Mouse (Mus musculus) retina, postnatal 7 days (tissue): Measurements from ENCODE around the gene Cd300lb.
"Not testable (repeated sequence)": the region's sequence is repeated elsewhere in the genome, so short reads cannot be mapped to it uniquely, and the experiment has no call there.

Experiments used
- DNase-seq: peaks from one replicate; pipeline ENCODE4 v3.0.0-alpha.2; 2012; ENCODE audit warnings: low read depth, low spot score

The Cd300lb gene

DNA sequence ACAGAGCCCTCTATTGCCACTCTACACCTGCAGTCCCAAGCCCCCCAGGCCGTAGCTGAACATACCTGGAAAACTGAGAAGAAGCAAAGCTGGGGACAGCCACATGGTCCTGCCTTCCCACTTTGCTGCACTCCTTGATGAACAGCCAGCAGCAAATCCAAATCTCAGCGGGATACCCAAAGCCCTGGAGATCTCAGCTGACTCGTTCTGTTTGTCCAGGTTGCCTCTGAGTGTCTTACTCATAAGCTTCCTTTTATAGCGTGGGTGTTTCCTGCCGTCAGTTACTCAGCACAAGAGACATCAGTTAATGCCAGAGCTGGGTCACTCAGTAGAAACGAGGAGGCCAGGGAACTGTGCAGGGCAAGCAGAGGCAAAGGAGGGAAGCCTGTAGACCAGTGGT lies at the start of gene Cd300lb:
TSS of gene Cd300lb (minus strand) at position 243 of the 400 bp plus-strand sequence.
- DNase-seq = no peak

DNA sequence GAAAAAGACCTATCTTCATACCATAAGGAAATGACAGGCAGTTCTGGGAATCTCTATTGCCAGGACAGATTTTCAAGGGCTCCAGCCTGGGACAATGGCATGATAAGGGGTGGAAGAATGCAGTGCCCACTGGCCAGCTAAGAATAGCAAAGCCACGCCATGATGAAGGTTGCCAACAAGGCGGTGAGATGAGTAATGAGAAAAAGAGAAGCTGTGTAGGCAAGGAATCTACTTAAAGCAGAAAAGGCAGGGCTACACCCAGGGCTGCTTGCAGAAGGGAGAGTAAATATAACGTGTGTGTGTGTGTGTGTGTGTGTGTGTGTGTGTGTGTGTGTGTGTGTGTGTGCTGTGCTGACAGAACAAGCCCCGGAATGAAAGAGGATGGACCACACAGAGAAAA lies 47.7 kb upstream of the Cd300lb start:
- DNase-seq = no peak

DNA sequence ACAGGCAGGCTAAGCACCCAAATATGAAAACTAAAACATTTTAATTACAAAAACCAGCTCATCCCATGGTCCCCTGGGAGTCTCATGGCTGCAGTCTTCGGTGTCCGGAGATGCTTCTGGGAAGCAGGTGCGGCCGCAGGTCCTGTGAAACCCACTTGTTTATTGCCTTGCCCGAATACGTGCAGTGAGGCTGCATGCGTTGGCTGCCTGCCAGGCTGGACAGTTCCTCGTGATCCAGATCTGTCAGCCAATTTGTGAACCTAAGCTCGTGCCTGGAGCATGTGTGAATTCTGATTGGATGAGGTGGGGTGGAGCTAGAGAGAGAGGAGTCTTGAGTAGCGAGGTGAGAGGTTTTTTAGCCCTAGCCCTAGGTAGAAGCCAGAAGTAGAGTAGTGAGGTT lies 38.5 kb upstream of the Cd300lb start:
- DNase-seq = no peak

DNA sequence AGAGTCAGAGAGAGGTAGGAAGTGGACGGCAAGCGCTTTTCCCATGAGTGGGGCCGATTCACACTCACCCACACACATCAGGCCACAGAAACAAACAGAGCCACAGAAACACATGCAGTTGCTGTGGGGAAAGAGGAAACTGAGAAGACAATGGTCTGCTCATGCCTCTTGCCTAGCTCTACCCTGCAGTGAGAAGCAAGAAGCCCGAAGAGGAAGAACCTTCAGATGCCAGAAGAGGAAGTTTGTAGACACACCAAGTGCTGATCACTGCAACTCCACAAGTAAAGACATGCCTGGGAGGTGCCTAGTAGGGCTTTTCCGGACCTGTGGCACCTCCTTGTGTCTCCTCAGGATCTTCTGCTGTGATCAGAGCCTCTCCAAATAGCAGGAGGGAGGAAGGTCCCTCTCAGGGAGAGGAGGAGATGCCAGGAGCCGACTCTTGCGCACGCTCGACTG lies 34.6 kb upstream of the Cd300lb start, which contains the start of gene Cd300c:
TSS of gene Cd300c (minus strand) at position 406 of the 456 bp plus-strand sequence.
- no peak for DNase-seq

DNA sequence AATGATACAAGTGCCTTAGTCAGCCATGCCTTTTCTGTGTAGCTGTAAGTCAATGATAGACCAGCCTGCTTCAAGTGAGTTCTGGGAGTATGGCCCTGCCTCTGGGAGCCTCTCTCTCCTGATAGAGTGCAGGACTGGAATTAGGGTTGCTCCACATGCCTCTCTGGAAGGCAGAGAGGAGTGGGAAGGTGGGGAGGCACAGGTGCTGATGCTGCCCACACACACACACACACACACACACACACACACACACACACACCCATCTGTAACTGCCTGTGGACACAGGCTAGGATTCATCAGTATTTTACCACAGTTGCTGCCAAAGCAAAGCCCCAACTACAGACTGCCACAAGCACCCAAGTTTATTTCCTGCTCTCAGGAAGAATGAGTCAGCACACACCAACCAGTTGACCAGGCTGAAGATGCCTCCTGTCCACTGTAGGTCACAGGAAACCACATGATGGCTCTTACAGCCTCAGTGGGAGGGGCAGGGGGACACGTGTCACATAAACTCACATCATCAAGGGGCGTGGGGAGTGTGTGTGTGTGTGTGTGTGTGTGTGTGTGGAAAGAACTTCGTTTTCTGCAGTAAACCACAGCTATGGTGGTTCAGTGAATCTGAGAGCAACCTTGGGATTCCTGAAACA lies 31.1 kb upstream of the Cd300lb start:
- no peak for DNase-seq

DNA sequence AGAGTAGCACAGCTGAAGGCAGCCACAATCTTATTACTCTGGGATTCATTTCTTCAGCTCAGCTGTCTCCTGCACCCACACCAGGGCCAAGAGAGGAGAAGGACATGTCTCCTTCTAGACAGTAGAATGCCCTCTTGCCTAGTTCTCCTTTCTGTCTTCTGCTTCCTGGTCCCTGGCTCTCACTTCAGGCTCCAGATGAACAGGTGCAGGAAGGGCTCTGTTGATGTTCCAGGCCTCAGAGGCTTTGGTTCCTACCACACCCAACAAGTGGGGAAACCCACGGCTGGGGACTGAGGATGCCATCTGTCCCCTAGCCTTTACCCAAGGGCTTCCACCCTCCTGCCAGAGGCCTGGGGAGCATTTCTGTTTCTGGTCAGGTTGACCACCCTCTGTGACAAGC lies 26.2 kb upstream of the Cd300lb start:
- DNase-seq = no peak

DNA sequence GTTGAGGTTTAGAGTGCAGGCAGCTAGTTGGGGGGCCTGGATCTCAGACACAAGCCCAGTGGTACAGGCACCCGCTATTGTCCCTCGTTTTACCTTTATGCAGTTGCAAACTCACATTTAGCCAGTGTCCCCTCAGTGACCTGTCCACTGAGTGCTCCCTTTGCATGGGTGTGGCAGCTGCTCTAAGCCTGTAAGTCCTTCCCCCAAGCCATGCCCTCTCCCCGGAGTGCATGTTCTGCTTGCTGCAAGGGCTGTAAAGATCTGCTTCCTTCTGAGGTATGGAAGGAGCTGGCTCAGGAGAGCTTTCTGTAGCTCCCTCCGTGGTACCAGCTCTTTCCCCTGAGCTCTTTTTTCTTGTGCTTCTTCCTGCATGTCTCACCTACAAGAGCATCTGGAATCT lies 595 bp downstream of the Cd300lb start:
- DNase-seq = no peak

DNA sequence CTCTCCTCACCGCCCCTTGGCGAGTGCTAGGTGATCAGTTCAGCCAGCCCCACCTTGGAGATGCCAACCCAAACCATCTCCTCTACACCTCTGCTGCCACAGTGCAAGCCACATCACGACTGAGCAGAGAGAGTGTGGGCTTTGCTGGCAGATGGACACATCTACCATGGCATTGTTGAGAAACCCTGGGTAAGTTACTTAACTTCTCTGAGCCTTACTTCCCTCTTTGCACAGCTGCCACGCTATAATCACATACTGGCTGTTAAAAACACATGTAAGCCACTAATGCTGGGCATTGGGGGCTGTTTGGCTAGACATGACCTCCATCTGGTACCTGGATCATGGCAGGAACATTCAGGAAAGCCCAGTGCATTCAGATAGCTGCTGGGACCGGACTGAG lies 3.1 kb downstream of the Cd300lb start:
- DNase-seq = no peak

DNA sequence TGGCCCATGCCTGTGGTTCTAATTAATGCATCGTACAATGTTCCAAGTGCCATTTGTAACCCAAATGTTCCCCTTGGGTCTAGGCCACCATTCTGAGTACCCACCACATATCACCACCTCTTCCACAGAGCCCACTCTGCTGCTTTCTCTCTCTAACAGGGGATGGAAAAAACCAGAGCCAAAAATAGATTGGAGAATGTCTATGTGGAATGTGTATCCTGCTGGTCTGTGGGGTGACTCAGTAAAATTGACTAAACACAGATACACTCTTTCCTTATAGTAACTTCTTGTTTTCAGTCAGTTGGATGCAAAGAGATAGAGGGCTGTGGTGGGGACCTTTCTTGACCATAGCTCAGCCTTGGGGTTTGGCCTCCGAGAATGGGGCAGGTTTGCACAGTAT lies 4.6 kb downstream of the Cd300lb start:
- DNase-seq = no peak

DNA sequence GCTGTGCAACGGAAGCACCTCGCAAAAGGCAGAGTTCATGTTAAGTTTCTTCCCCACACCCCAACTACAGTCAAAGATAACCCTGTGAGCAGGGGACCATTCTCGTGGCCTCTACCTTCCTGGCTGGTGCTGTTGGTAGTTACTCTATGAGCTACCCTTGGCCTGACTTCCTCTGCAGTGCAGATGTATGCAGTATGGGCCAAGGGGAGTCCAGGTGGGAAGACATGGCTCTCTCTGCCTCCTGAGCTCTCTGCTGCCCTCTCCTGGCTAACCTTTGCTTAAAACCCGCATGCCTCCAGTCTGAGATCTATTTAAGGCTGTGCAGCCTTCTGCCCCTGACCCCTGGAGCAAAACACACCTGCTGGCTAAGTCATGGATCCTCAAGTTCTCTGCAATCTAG lies 10.2 kb downstream of the Cd300lb start:
- DNase-seq = no peak

DNA sequence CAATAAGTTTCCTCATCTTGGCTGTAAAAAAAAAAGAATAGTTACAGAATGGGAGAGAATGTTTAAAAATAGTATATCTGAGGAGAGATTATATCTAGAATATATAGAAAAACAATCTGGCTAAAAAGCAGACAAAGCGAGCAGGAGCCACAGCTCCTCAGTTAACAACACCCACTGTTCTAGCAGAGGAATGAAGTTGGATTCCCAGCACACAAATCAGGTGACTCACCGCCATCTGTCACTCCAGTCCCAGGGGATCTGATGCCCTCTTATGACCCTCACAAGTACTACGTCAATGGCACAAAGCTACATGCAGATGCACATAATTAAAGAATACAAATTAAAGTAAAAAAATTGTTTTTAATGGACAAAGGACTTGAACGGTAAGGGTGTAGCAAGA lies 11.7 kb downstream of the Cd300lb start:
- no peak for DNase-seq

DNA sequence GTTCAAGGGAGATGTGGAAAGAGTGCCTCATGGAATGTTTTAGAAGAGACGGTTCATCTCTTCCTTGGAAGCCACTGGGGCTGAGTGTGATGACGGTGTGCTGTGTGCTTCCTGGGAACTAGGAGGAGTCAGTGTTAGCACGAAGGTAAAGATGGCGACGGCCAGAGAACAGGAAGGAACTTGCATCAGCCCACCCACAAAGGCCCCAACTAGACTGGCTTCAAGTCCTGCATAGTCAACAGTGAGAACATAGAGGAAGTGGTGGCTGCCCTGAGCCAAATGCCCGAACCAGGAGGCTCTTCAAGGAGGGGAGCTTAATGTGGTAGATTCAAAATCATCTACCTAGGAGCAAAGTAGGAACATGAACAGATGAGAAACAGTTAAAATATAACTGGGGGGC lies 17.1 kb downstream of the Cd300lb start:
- DNase-seq = no peak

DNA sequence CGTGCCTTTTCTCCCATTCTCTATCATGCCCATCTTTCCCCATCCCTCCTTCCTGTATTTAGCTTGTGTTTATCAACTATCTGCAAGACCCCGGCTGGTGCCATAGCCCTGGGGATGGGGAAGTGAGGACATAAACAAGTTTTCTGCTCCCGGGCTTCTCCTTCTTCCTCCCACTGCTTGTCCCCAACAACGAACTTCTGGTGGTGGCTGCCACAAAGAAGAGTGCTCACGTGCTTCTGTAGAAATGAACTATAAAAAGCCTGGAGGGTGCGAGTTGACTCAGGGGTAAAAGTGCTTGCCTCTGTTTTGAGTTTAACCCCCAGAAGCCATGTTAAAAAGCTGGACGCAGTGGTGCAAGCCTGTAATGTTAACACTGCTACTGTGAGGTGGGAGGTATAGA lies 19.2 kb downstream of the Cd300lb start:
- no peak for DNase-seq

DNA sequence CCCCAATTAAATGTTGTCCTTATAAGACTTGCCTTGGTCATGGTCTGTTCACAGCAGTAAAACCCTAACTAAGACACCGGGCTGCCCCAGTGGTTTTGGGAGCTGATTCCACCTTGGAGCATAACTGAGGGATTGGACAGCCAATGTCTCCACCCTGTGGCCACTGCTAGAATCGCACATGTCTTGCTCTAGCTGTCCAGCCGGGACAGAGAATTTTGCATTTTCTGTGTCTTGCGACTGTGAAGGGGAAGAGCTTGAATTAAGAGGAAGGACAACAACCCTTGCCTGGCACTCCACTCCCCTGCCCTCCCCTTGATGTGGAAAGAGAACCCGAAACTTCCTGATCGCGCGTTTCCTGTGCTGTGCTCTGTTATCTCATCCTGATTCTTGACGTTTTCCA lies 21.3 kb downstream of the Cd300lb start:
- peak; percentile 60 for DNase-seq

DNA sequence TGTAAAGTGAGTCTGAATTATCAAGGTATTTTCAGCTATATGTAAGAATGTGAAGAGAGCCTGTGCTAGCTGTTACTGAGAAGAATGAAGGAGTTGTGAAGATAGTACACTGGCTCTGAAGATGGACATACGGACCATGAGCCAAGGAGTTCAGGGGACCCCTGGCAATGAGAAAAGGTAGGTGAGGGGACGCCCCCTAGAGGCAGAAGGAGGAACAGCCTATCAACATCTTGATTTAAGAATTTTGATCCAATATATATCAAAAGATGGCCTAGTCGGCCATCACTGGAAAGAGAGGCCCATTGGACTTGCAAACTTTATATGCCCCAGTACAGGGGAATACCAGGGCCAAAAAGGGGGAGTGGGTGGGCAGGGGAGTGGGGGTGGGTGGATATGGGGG lies 24.6 kb downstream of the Cd300lb start:
- not testable (repeated sequence) for DNase-seq

DNA sequence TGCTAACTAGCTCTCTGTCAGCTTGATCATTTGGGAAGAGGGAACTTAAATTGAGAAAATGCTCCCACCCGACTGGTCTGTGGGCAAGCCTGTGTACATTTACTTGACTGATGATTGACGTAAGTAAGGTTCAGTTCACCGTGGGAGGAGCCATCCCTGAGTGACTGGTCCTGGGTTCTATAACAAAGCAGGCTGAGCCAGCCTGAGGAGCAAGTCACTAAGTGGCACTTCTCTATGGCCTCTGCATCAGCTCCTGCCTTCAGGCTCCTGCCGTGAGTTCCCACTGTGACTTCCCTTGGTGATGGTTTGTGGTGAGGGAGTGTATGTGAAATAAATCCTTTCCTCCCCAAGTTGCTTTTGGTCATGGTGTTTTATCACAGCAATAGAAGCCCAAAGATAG lies 26.1 kb downstream of the Cd300lb start:
- DNase-seq = no peak

DNA sequence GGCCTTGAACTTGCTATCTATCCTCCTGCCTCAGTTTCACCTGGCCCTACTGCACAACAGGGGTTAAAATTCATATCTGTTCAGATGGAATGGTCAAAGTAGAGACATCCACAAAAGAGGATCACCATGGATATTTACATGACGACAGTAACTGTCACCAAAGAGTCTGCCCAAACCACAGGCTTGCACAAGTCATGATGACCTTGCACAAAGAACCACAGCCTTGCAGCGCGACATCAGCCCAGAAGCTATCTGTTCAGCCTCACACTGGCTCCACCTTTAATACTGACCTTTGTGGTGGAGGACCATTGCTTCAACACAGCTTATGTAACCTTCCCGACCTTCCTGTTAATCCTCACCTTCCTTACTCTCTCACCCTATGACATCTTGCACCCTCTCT lies 26.6 kb downstream of the Cd300lb start:
- DNase-seq = no peak

DNA sequence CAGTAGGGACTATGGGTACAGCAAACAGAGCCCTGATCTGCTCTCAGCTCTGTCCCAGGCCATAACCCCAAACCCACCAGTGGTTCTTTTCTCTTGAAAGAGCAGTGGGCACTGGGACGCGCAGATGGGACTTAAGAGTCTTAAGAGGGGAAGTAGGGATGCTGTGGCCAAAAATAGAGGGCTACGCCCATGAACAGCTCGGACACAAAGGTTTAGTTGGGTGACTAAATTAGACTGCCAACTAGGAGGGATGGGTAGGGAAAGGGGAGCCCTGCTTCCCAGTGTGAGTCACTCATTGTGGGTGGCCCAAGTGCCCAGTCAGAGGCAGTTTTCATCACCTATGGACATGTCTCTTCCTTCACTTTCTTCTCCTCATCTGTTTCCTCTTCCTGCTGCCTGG lies 31.0 kb downstream of the Cd300lb start:
- no peak for DNase-seq

DNA sequence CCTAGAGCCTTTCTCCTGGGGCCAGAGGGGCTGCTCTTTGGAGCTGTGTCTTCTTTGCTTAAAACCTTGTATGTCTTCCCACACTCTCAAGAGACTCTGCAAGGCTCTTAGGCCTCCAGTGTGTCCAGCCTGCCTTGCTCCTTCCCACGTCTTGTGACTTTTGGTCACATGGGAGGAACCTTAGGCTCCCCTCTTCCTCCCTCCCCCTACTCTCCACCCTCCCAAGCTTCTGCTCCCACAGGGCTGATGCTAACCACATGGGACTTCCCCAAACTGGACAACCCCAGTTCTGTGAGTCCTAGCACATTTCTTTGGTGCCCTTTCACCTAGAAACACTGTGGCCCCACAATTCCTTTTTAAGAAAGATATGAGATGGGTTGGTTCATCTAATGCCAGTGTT lies 36.2 kb downstream of the Cd300lb start:
- no peak for DNase-seq

DNA sequence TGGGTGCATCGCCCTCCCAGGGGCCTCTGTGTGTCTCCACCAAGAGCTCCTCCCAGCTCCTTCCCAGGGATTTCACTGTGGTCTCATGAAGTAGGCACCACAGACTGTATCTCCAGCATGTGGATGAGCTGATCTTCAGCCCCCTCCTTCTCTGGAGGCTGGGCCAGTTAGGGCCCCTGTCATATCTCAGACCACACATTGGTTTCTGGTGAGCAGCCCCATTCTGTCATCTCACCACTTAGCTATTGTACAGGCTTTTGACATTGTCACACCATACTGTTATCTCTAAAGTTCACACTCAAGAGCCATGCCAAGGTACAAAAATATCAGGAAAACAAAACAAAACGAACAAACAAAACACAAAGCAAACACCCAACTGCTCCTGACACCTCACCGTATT lies 38.1 kb downstream of the Cd300lb start:
- no peak for DNase-seq

DNA sequence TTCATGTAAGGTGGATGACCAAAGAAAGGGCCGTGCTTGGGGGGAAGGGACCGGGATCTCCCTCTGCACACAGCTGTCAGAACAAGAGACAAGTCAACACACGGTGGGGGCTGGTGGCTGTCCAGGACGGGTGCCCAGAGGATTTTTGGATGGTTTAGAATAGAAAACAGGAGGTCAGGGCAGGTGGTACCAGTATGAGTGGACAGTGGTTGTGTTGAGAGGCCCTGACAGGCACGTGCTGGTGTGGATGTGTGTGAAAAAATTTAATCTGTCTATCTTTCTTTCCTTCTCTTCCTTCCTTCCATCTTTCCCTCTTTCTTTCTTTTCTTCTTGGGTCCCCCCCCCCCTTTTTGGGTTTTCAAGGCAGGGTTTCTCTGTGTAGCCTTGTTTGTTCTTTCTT lies 43.6 kb downstream of the Cd300lb start:
- no peak for DNase-seq

DNA sequence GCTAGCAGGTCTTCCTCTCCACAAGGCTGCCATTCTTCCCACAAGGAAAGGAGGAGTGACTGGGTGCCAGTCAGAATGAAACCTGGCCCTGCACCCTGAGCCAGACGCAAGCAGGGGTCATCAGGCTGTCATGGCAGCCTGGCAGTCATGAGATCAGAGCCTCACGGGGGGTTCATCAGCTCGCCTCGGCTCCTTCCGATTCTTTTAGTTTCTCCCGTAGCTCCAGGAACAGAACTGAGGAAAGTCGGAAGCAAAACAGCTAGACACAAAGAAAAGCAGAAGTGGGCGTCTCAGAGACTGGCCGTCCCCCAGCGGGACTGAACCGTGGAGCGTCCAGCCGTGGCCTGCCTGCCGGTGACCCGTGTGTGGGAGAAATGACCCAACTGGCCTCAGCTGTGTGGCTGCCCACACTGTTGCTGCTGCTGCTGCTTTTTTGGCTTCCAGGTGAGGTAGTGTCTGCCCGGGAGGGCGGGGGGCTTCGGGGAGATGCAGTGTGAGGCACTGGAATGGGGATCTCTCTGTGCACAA lies 44.1 kb downstream of the Cd300lb start, which contains the start of gene Cd300a:
TSS of gene Cd300a (plus strand) at position 51 of the 528 bp plus-strand sequence.
- no peak for DNase-seq

DNA sequence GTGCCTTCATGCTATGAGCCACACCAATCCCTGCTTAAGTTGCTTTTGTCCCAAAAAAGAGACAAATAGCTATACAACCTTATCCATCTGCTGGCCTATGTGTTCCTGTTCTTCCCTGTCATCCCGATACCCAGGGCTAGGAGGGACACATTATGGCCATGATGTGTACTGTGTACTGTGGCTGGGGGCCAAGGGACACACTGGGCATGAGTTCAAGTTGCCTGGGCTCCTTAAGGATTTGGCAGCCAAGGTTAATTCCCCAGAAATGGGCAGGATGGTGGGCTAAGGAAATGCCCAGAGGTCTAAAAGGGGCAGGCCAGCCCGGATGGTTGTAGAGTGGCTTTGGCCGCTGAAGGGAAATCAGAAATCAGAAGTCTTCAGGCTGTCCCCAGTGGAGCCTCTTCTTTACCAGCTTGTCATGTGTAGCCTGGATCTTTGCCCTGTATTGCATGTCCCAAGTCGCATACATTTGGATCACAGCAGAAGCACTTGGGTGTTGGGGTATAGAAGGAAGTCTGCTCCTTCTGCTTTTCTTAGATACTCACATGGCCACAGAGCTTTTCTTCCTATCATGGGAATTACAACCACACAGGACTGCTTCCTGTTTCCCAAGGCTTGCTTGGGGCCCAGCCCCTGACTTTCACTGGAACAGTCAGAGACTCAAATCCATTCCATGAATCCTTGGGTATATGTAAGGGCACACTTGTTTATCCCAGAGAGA lies 49.6 kb downstream of the Cd300lb start:
- no peak for DNase-seq
